Mouse (Mus musculus): ENCODE data around the gene Soat2. TPM values are rescaled to one million over a fixed set of nuclear protein-coding genes. Genes with fewer than 3 reads are reported as not detected.

Gene Soat2
- polyA plus RNA-seq, 1 experiment from 2014 or later, result 31.0 TPM

DNA sequence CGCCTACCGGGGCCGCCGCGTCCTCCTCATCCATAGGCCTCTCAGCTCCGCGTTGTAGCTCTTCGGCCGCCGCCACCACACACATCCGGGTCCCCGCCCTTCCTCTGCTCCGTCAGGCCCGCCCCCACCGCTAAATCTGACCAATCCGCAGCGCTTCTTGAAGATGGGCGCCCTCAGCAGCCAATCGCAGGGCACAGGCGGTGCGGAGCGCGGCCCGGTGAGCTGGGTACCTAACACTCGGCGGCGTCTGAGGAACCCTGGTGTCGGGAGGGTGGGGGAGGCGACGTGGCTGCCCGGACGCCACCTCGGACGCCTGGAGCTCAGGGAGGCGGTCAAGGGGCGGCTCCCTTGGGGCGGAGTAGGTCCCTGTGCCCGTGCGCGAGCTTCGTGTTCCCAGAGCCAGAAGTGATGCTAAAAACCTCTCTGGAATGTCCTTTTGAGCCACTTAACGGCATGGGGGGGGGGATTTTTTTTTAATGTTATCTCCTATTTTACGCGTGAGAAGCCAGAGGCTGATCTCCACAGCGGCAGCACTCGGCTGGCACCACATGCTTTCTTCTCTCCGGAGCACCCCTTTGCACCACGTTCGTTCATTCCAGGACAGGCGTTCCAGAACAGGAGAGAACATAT lies 14.1 kb upstream of the Soat2 start, which contains the start of gene Spryd3:
TSS of gene Spryd3 (minus strand) at position 106 of the 630 bp plus-strand sequence.
- under 1% methylated on average over 50 of the region's 50 CpGs for WGBS (ENCODE audit: insufficient replicate concordance)
- H3K36me3 ChIP-seq, result peaks cover 19% of the 10 kb centered on the region
- H3K9ac ChIP-seq, result peak within 1 kb of the TSS; percentile 87
- peak; percentile 98 for ATAC-seq (ENCODE audit: low read depth)
- H3K9me3 ChIP-seq (replicated peaks), result no peaks in the 10 kb centered on the region
- peak within 1 kb of the TSS; percentile 85 for H3K27ac ChIP-seq
- H3K4me1 ChIP-seq (replicated peaks), result peaks cover 31% of the 10 kb centered on the region
- peak; percentile 98 for DNase-seq
- peak within 1 kb of the TSS; percentile 91 for H3K4me2 ChIP-seq
- H3K27me3 ChIP-seq, result peaks cover 12% of the 10 kb centered on the region; the same call in 1 of the 2 replicates
- H3K4me3 ChIP-seq (replicated peaks), result peak within 1 kb of the TSS; percentile 87

- H3K36me3 ChIP-seq, result no peaks in the 10 kb centered on the region
- WGBS (ENCODE audit: insufficient replicate concordance), result 74% methylated on average over 5 of the region's 5 CpGs
- no peak overlapping the region for H3K4me3 ChIP-seq (replicated peaks)
- peaks cover 30% of the 10 kb centered on the region for H3K4me1 ChIP-seq (replicated peaks)
- no peaks in the 10 kb centered on the region for H3K9me3 ChIP-seq (replicated peaks)
- no peak overlapping the region for H3K27ac ChIP-seq
- H3K27me3 ChIP-seq, result peaks cover 58% of the 10 kb centered on the region
- no peak for DNase-seq
- ATAC-seq (ENCODE audit: low read depth), result no peak
- H3K4me2 ChIP-seq, result no peak overlapping the region
- H3K9ac ChIP-seq, result no peak overlapping the region
Measured at GRCm38 (mm10) chr15:102141120-102141519, 9.2 kb upstream of the Soat2 start.

DNA sequence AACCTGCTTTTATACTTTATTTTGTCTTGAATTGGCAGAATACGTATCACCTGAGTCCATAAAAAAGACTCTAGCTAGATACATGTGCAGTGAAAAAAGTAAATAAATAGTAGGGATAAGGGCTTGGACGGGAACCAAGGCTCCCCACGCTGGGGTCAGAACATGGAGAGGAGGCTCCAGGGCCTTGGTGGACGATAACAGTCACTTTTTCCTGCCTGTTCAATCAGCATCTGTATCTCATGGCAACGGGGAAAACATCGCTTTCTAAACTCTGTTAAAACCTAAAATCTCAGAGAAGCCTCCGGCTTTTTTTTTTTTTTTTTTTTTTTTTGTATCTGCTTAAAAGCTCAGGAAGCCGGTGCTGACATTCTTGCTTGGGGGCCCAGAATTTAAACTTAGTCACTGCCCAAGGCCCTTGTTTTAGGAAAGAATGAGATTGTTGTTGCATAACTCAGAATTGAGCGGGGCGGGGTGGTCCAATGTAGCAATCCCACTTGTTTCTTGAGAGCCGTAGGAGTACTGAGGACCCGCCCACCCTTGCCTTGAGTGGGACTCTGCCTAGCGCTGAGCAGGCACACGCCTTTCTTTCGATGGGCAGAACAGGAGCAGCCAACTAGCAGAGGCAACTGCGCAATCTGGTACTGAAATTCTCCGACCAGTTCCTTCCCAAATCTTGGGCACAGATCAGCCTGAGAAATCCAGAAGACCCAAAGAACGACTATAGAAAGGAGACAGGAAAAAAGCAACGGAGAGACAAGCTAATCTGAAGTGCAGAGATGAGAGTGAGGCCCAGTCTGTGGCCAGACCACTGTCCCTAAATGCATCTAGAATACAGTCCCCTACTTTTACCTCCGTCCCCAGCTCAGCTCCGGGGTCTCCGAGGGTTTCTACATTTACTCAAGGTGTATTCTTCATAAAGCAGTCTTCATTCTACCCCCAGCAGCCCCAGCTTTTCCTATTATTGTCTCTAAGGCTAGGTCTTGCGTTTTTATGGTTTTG lies 7.1 kb upstream of the Soat2 start:
- peaks cover 60% of the 10 kb centered on the region for H3K27me3 ChIP-seq
- ATAC-seq (ENCODE audit: low read depth), result no peak

GRCm38 (mm10) chr15:102144274-102144711 lies 6.0 kb upstream of the Soat2 start, which contains the start of gene Igfbp6:
Gene Igfbp6, plus strand, starts transcription at chr15:102144362.
- Histone ChIP-seq H3K27ac (no peak within 1 kb of the TSS), H3K4me3 (replicated peaks) (peak within 1 kb of the TSS; percentile 29), H3K27me3 (peaks cover 55% of the 10 kb centered on the region), H3K9me3 (replicated peaks) (no peaks in the 10 kb centered on the region), H3K36me3 (no peaks in the 10 kb centered on the region), H3K4me2 (peak within 1 kb of the TSS; percentile 47), H3K9ac (0 out of 2 replicates have a peak within 1 kb of the TSS, but pooled peaks have one; percentile 15), H3K4me1 (replicated peaks) (peaks cover 41% of the 10 kb centered on the region)
- 0 out of 2 replicates have a peak, but pooled peaks have one; percentile 18 for ATAC-seq (ENCODE audit: low read depth)
- DNase-seq, result no peak
- WGBS (ENCODE audit: insufficient replicate concordance), result 17% methylated on average over 22 of the region's 22 CpGs

More for the DNA sequence above, 7.1 kb upstream of the Soat2 start:
- Histone ChIP-seq H3K27ac (no peak overlapping the region), H3K9ac (no peak overlapping the region), H3K4me2 (no peak overlapping the region), H3K4me1 (replicated peaks) (peaks cover 34% of the 10 kb centered on the region), H3K9me3 (replicated peaks) (no peaks in the 10 kb centered on the region), H3K4me3 (replicated peaks) (no peak overlapping the region), H3K36me3 (no peaks in the 10 kb centered on the region)
- no peak for DNase-seq
- 56% methylated on average over 23 of the region's 23 CpGs for WGBS (ENCODE audit: insufficient replicate concordance)

DNA sequence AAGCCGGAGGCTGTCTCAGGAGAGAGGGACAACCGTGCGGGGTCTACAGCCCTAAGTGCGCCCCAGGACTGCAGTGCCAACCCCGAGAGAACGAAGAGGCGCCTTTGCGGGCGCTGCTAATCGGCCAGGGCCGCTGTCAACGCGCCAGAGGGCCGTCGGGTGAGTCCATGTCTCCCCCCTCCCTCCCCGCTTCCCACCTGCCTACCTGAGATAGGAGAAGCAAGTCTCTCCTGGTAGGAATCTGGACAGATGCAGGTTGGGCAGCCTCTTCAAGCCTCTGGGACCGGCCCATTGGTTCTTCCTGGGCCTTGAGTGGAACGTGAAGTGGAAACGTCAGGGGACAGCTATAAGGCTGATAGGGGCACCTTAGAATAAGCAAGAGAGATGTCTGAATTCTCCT lies 5.6 kb upstream of the Soat2 start:
- peaks cover 51% of the 10 kb centered on the region for H3K27me3 ChIP-seq
- ATAC-seq (ENCODE audit: low read depth) (no peak), DNase-seq (no peak)
- H3K36me3 ChIP-seq, result no peaks in the 10 kb centered on the region
- WGBS (ENCODE audit: insufficient replicate concordance), result 16% methylated on average over 19 of the region's 19 CpGs
- H3K9me3 ChIP-seq (replicated peaks), result no peaks in the 10 kb centered on the region
- H3K9ac ChIP-seq, result 0 out of 2 replicates have a peak overlapping the region, but pooled peaks have one; percentile 15
- H3K4me2 ChIP-seq, result peak overlapping the region; percentile 47
- no peak overlapping the region for H3K27ac ChIP-seq
- H3K4me1 ChIP-seq (replicated peaks), result peaks cover 46% of the 10 kb centered on the region
- H3K4me3 ChIP-seq (replicated peaks), result peak overlapping the region; percentile 29

DNA sequence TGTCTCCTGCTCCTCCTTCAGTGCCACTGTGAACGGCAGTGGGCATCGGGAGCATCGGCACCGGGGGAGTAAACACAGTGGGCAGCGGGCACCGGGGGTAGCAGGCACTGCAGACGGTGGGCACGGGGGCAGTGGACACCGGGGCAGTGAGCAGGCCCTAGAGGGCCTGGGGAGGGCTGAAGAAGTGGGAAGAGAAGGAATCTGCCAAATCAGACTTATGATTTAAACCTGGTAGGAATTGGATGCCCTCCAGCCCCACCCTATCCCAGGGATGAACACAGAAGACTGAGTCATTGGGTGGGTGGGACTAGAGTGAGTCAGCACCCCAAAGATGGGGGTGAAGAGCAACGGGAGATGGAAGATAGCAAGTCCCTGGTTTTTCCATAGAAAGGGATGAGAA lies 5.0 kb upstream of the Soat2 start:
- Histone ChIP-seq H3K27me3 (peaks cover 51% of the 10 kb centered on the region), H3K9me3 (replicated peaks) (no peaks in the 10 kb centered on the region), H3K4me1 (replicated peaks) (peaks cover 52% of the 10 kb centered on the region), H3K27ac (no peak overlapping the region), H3K4me2 (no peak overlapping the region), H3K4me3 (replicated peaks) (no peak overlapping the region), H3K9ac (no peak overlapping the region), H3K36me3 (no peaks in the 10 kb centered on the region)
- 73% methylated on average over 10 of the region's 10 CpGs for WGBS (ENCODE audit: insufficient replicate concordance)
- no peak for ATAC-seq (ENCODE audit: low read depth)
- no peak for DNase-seq

- Histone ChIP-seq H3K4me3 (replicated peaks) (no peak overlapping the region), H3K4me1 (replicated peaks) (peaks cover 59% of the 10 kb centered on the region), H3K36me3 (no peaks in the 10 kb centered on the region), H3K9ac (no peak overlapping the region), H3K9me3 (replicated peaks) (no peaks in the 10 kb centered on the region), H3K4me2 (no peak overlapping the region), H3K27ac (no peak overlapping the region), H3K27me3 (peaks cover 49% of the 10 kb centered on the region)
- DNase-seq (no peak), ATAC-seq (ENCODE audit: low read depth) (no peak)
- WGBS (ENCODE audit: insufficient replicate concordance), result 50% methylated on average over 5 of the region's 5 CpGs
Measured at GRCm38 (mm10) chr15:102146089-102146488, 4.2 kb upstream of the Soat2 start.

DNA sequence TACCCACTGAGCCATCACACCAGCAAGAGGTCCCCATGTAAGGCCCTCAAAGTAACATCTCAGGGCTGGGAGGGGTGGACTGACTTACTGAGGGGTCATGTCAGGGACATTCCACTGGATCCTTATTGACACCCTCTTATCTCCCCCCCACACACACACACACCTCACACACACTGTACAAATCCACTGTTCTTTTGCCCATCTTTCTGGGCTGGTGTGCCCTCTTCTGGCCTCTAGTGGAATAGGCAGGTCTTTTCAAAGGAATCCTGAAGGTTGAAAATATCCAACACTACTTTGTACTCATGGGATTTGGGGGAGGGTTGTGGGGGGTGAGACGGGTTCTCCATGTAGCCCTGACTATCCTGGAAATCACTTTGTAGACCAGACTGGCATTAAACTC lies 3.4 kb upstream of the Soat2 start:
- peaks cover 66% of the 10 kb centered on the region for H3K4me1 ChIP-seq (replicated peaks)
- no peaks in the 10 kb centered on the region for H3K9me3 ChIP-seq (replicated peaks)
- DNase-seq (peak; percentile 42), ATAC-seq (ENCODE audit: low read depth) (no peak)
- H3K36me3 ChIP-seq, result no peaks in the 10 kb centered on the region
- H3K4me2 ChIP-seq, result no peak overlapping the region
- 0% methylated on average over 1 of the region's 1 CpGs for WGBS (ENCODE audit: insufficient replicate concordance)
- no peak overlapping the region for H3K4me3 ChIP-seq (replicated peaks)
- H3K27ac ChIP-seq, result no peak overlapping the region
- no peak overlapping the region for H3K9ac ChIP-seq
- H3K27me3 ChIP-seq, result peaks cover 43% of the 10 kb centered on the region

DNA sequence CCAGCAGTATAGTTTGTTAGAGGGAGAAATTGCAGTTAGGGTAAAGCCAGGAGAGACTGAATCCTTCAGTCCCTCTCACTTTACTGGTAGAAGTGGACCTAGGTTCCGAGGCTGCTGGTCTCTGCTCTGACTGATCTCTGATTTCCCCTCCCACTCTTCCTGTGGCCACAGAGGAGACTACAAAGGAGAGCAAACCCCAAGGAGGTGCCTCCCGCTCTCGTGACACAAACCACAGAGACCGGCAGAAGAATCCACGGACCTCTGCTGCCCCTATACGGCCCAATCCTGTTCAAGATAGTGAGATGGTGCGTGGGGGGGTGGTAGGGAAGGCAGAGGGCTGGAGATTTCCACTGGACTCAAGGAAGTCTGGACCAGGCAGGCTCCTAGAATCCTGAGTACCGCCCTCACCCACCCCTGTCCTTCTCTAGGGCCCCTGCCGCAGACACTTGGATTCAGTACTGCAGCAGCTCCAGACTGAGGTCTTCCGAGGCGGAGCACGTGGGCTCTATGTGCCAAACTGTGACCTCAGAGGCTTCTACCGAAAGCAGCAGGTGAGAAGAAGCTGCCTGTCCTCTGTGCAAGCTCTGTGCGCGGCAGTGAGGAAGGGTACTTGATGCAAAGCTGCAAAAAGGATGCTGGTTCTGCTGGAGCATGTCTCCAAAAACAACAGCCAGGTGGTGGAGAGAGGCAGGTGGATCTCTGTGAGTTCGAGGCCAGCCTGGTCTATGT lies 2.5 kb upstream of the Soat2 start:
- H3K9me3 ChIP-seq (replicated peaks), result no peaks in the 10 kb centered on the region
- H3K27me3 ChIP-seq, result peaks cover 34% of the 10 kb centered on the region
- no peaks in the 10 kb centered on the region for H3K36me3 ChIP-seq
- H3K4me3 ChIP-seq (replicated peaks), result no peak overlapping the region
- ATAC-seq (ENCODE audit: low read depth) (no peak), DNase-seq (no peak)
- H3K9ac ChIP-seq, result peak overlapping the region; percentile 33; the same call in 1 of the 2 replicates
- no peak overlapping the region for H3K27ac ChIP-seq
- H3K4me2 ChIP-seq, result no peak overlapping the region
- WGBS (ENCODE audit: insufficient replicate concordance), result 46% methylated on average over 16 of the region's 16 CpGs
- peaks cover 68% of the 10 kb centered on the region for H3K4me1 ChIP-seq (replicated peaks)

GRCm38 (mm10) chr15:102149561-102149960 lies 765 bp upstream of the Soat2 start:
- peak overlapping the region; percentile 71; the same call in 1 of the 2 replicates for H3K9ac ChIP-seq
- H3K27ac ChIP-seq, result peak overlapping the region; percentile 87
- peaks cover 14% of the 10 kb centered on the region; the same call in 1 of the 2 replicates for H3K36me3 ChIP-seq
- H3K4me1 ChIP-seq (replicated peaks), result peaks cover 66% of the 10 kb centered on the region
- no peaks in the 10 kb centered on the region for H3K9me3 ChIP-seq (replicated peaks)
- H3K4me3 ChIP-seq (replicated peaks), result no peak overlapping the region
- H3K27me3 ChIP-seq, result peaks cover 17% of the 10 kb centered on the region
- DNase-seq, result no peak
- H3K4me2 ChIP-seq, result peak overlapping the region; percentile 71
- 64% methylated on average over 4 of the region's 4 CpGs for WGBS (ENCODE audit: insufficient replicate concordance)
- no peak; the same call in 1 of the 2 replicates for ATAC-seq (ENCODE audit: low read depth)
